Mouse (Mus musculus): Measurements from ENCODE around the gene Gm7137. TPM values are rescaled to one million over a fixed set of nuclear protein-coding genes. Genes with fewer than 3 reads are reported as not detected.
"Not testable (repeated sequence)": the region's sequence is repeated elsewhere in the genome, so short reads cannot be mapped to it uniquely, and the experiment has no call there.

Gene Gm7137
- polyA plus RNA-seq, 1 experiment from 2014 or later: not detected

DNA sequence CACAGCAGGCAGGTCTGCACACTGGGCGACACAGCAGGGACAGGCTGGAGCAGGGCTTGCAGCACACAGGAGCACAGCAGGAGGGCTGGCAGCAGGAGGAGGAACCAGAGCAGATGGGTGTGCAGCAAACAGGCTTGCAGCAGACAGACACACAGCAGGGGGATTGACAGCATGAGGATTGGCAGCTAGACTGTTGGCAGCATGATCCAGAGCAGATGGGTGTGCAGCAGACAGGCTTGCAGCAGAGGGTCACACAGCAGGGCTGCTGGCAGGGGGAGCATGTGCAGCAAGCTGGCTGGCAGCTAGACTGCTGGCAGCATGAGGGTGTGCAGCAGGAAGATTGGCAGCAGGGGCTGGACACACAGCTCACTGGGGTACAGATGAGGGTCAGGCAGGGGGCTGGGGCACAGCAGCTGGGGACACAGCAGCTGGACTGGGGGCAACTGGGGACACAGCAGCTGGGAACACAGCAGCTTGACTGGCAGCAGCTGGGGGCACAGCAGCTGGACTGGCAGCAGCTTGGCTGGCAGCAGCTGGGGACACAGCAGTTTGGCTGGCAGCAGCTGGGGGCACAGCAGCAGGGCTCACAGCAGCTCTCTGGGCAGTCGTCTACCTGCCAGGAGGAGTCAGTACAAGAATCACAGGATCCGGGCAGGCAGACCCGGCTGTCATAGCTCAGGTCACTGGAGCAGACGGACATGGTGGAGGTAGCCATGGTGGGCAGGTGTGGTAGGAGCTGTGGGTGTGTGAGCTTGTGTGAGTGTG is 45.9 kb downstream of the Gm7137 start, which contains the start of gene Gm18596:
Gm18596 (minus strand) TSS at position 715 of the 765 bp plus-strand sequence.
- H3K36me3 ChIP-seq; H3K4me2 ChIP-seq; H3K9me3 ChIP-seq; H3K4me1 ChIP-seq; H3K9ac ChIP-seq; H3K27ac ChIP-seq; H3K4me3 ChIP-seq; ATAC-seq (ENCODE audit: insufficient number of reproducible peaks, low FRiP score, low TSS enrichment, low read depth); H3K27me3 ChIP-seq: not testable (repeated sequence)
- WGBS: 37% methylated on average over 5 of the region's 5 CpGs

DNA sequence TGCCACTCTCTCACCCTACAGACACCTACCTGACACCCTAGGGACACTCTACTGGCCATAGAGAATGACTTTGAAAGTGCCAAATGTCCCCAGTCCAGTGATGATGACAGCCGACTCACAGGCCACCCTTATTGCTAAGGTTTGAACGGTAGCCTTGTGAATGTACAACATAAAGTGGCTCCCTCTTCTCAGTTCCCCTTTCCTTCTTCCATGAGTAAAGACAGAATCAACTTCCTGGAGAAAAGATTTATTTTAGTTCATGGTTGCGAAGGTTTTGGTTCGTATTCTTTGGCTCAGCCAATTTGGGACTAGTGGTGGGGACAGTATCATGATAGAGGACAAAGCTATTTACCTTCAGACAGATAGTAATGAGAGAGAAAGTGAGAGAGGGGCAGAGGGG is 49.1 kb downstream of the Gm7137 start:
- Histone ChIP-seq H3K4me3 (no peak overlapping the region), H3K27me3 (no peaks in the 10 kb centered on the region), H3K9me3 (peaks cover 4% of the 10 kb centered on the region; the same call in 1 of the 2 replicates), H3K27ac (no peak overlapping the region), H3K36me3 (no peaks in the 10 kb centered on the region), H3K4me2 (no peak overlapping the region), H3K4me1 (no peaks in the 10 kb centered on the region; the same call in 1 of the 2 replicates), H3K9ac (no peak overlapping the region)
- no peak for ATAC-seq (ENCODE audit: insufficient number of reproducible peaks, low FRiP score, low TSS enrichment, low read depth)
- 80% methylated on average over 4 of the region's 4 CpGs for WGBS

Other genes with a start within 250 kb of the Gm7137 start
- 145 and 158 TPM in 2 replicates for gene Pttg1ip, start 206.5 kb downstream of the Gm7137 start, polyA plus RNA-seq (2015; fragmentation: Nextera tagmentation; extraction: Ambion mirVana)
- 343 and 347 TPM in 2 replicates for gene Sumo3, start 182.1 kb downstream of the Gm7137 start, polyA plus RNA-seq (2015; fragmentation: Nextera tagmentation; extraction: Ambion mirVana)
- 1.3 and 1.8 TPM in 2 replicates for gene Gm49325, start 182.0 kb downstream of the Gm7137 start, polyA plus RNA-seq (2015; fragmentation: Nextera tagmentation; extraction: Ambion mirVana)
- gene Ube2g2, start 165.9 kb downstream of the Gm7137 start, polyA plus RNA-seq (2015; fragmentation: Nextera tagmentation; extraction: Ambion mirVana): 99.8 and 127 TPM in 2 replicates
- gene Tspear, start 101.6 kb downstream of the Gm7137 start, polyA plus RNA-seq (2015; fragmentation: Nextera tagmentation; extraction: Ambion mirVana): 2.1 and 2.8 TPM in 2 replicates
- not detected in 2 replicates for gene Gm19402, start 97.4 kb downstream of the Gm7137 start, polyA plus RNA-seq (2015; fragmentation: Nextera tagmentation; extraction: Ambion mirVana)
- not detected in 2 replicates for gene Gm9508, start 91.0 kb downstream of the Gm7137 start, polyA plus RNA-seq (2015; fragmentation: Nextera tagmentation; extraction: Ambion mirVana)
- not detected in 2 replicates for gene Gm10272, start 81.6 kb downstream of the Gm7137 start, polyA plus RNA-seq (2015; fragmentation: Nextera tagmentation; extraction: Ambion mirVana)
- 1.2 and 1.4 TPM in 2 replicates for gene Gm10024, start 76.7 kb downstream of the Gm7137 start, polyA plus RNA-seq (2015; fragmentation: Nextera tagmentation; extraction: Ambion mirVana)
- gene Gm10142, start 72.4 kb downstream of the Gm7137 start, polyA plus RNA-seq (2015; fragmentation: Nextera tagmentation; extraction: Ambion mirVana): not detected in 2 replicates
- gene Krtap12-1, start 67.6 kb downstream of the Gm7137 start, polyA plus RNA-seq (2015; fragmentation: Nextera tagmentation; extraction: Ambion mirVana): 0.29 TPM in 1 of 2 replicates, not detected in the other
- not detected in 2 replicates for gene Gm10100, start 61.7 kb downstream of the Gm7137 start, polyA plus RNA-seq (2015; fragmentation: Nextera tagmentation; extraction: Ambion mirVana)
- gene Gm18596, start 45.6 kb downstream of the Gm7137 start, polyA plus RNA-seq (2015; fragmentation: Nextera tagmentation; extraction: Ambion mirVana): not detected in 2 replicates
- gene Gm9736, start 36.8 kb downstream of the Gm7137 start, polyA plus RNA-seq (2015; fragmentation: Nextera tagmentation; extraction: Ambion mirVana): not detected in 2 replicates
- gene Gm3233, start 28.5 kb downstream of the Gm7137 start, polyA plus RNA-seq (2015; fragmentation: Nextera tagmentation; extraction: Ambion mirVana): not detected in 2 replicates
- gene Gm3238, start 16.9 kb downstream of the Gm7137 start, polyA plus RNA-seq (2015; fragmentation: Nextera tagmentation; extraction: Ambion mirVana): not detected in 2 replicates
- not detected in 2 replicates for gene Gm7138, start 11.3 kb downstream of the Gm7137 start, polyA plus RNA-seq (2015; fragmentation: Nextera tagmentation; extraction: Ambion mirVana)
- not detected in 2 replicates for gene Gm3250, start 5.7 kb downstream of the Gm7137 start, polyA plus RNA-seq (2015; fragmentation: Nextera tagmentation; extraction: Ambion mirVana)
- gene Gm9639, start 6.9 kb upstream of the Gm7137 start, polyA plus RNA-seq (2015; fragmentation: Nextera tagmentation; extraction: Ambion mirVana): not detected in 2 replicates
- gene Gm19668, start 10.9 kb upstream of the Gm7137 start, polyA plus RNA-seq (2015; fragmentation: Nextera tagmentation; extraction: Ambion mirVana): not detected in 2 replicates
- gene Gm9507, start 23.6 kb upstream of the Gm7137 start, polyA plus RNA-seq (2015; fragmentation: Nextera tagmentation; extraction: Ambion mirVana): not detected in 2 replicates
- gene Gm2696, start 26.5 kb upstream of the Gm7137 start, polyA plus RNA-seq (2015; fragmentation: Nextera tagmentation; extraction: Ambion mirVana): not detected in 2 replicates
- gene Krtap10-4, start 38.9 kb upstream of the Gm7137 start, polyA plus RNA-seq (2015; fragmentation: Nextera tagmentation; extraction: Ambion mirVana): not detected in 2 replicates
- 0.17 TPM in 1 of 2 replicates, not detected in the other for gene Krtap10-10, start 47.7 kb upstream of the Gm7137 start, polyA plus RNA-seq (2015; fragmentation: Nextera tagmentation; extraction: Ambion mirVana)
- not detected in 2 replicates for gene Gm36176, start 58.6 kb upstream of the Gm7137 start, polyA plus RNA-seq (2015; fragmentation: Nextera tagmentation; extraction: Ambion mirVana)
- gene Gm10318, start 64.7 kb upstream of the Gm7137 start, polyA plus RNA-seq (2015; fragmentation: Nextera tagmentation; extraction: Ambion mirVana): not detected in 2 replicates
- not detected in 2 replicates for gene Gm3285, start 73.8 kb upstream of the Gm7137 start, polyA plus RNA-seq (2015; fragmentation: Nextera tagmentation; extraction: Ambion mirVana)
- gene Lrrc3, start 114.3 kb upstream of the Gm7137 start, polyA plus RNA-seq (2015; fragmentation: Nextera tagmentation; extraction: Ambion mirVana): 3.8 and 4.0 TPM in 2 replicates
- gene Trpm2, start 182.4 kb upstream of the Gm7137 start, polyA plus RNA-seq (2015; fragmentation: Nextera tagmentation; extraction: Ambion mirVana): 0.50 and 0.51 TPM in 2 replicates
- gene 1810043G02Rik, start 190.3 kb upstream of the Gm7137 start, polyA plus RNA-seq (2015; fragmentation: Nextera tagmentation; extraction: Ambion mirVana): 23.7 and 24.2 TPM in 2 replicates
- gene Pfkl, start 221.9 kb upstream of the Gm7137 start, polyA plus RNA-seq (2015; fragmentation: Nextera tagmentation; extraction: Ambion mirVana): 164 and 168 TPM in 2 replicates

Data from limb, embryonic 15.5 days (tissue).